Mouse (Mus musculus): ENCODE measurements around the gene Prkcb.

- TF ChIP-seq CTCF (IDR thresholded peaks at IDR 0.05; ENCODE audit: control insufficient read depth, insufficient read depth, insufficient read length) (no peak), MYOD1 (IDR thresholded peaks at IDR 0.05; ENCODE audit: control insufficient read depth, insufficient read length, low read depth) (no peak), MAX (IDR thresholded peaks at IDR 0.05) (no peak), CEBPB (IDR thresholded peaks at IDR 0.05; ENCODE audit: low read depth) (no peak)
Measured at GRCm38 (mm10) chr7:122244584-122244983, 44.0 kb upstream of the Prkcb start.
